Mouse (Mus musculus): ENCODE data around the gene Tnfrsf18.

Tnfrsf18 gene

GRCm38 (mm10) chr4:156077499-156078301, 51.7 kb downstream of the Tnfrsf18 start:
- peak; percentile 80 for DNase-seq

Measured in kidney, adult 18-20 months (tissue).